ENCODE assay signal across 25 mouse cellular contexts in the genomic region with DNA sequence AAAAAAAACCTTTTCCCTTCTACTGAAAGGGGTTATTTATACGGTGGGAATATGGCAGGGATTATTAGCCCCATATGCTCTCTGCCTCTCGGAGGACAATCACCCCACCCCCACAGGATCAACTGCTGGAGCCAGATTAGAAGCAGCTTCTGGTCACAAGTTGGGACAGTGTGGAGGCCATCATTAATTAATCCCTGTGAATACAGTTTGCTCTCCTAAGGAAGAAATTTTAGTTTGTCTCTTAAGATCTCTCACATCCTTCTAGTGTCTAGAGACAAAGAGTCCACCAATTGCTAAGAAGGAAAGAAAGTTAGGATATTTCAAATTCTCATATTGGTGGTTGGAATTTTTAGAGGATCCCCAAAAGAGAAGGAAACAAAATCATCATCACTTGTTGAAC. TPM values are rescaled to one million over a fixed set of nuclear protein-coding genes. Genes with fewer than 3 reads are reported as not detected.
"Had no signal": no experiment of that assay in that cellular context is flagged by ENCODE, and none has a peak within 500 bp of the region (broad histone marks: within the 10 kb centered on the region; RNA-seq: fewer than 3 reads in every experiment).

A gene (minus strand): TSS at position 101 of the 400 bp plus-strand sequence.

- H3K4me1 ChIP-seq: neural tube, embryonic 12.5 days; neural tube, embryonic 13.5 days; neural tube, embryonic 15.5 days; stomach, embryonic 15.5 days had no signal

- H3K4me2 ChIP-seq: neural tube, embryonic 12.5 days; neural tube, embryonic 13.5 days; neural tube, embryonic 15.5 days; stomach, embryonic 15.5 days had no signal

- H3K4me3 ChIP-seq: neural tube, embryonic 12.5 days; neural tube, embryonic 13.5 days; neural tube, embryonic 15.5 days; stomach, embryonic 15.5 days had no signal

- H3K36me3 ChIP-seq: neural tube, embryonic 12.5 days; neural tube, embryonic 13.5 days; neural tube, embryonic 15.5 days; stomach, embryonic 15.5 days had no signal

- H3K9ac ChIP-seq: neural tube, embryonic 12.5 days; neural tube, embryonic 13.5 days; neural tube, embryonic 15.5 days; stomach, embryonic 15.5 days had no signal

- H3K27me3 ChIP-seq: neural tube, embryonic 12.5 days; neural tube, embryonic 13.5 days; neural tube, embryonic 15.5 days; stomach, embryonic 15.5 days had no signal

- DNase-seq: right cerebral cortex, adult 18-20 months; right cerebral cortex, postnatal 14 days; right cerebral cortex, postnatal 25 days; right cerebral cortex, postnatal 4 days; spleen, adult 18-20 months; thymus, adult 18-20 months; thymus, adult 2 months; thymus, postnatal 14 days; thymus, postnatal 25 days; thymus, postnatal 36 days; thymus, postnatal 4 days had no signal

- H3K27ac ChIP-seq: neural tube, embryonic 12.5 days; neural tube, embryonic 13.5 days; neural tube, embryonic 15.5 days; stomach, embryonic 15.5 days; stomach, postnatal 0 days had no signal

- H3K9me3 ChIP-seq: neural tube, embryonic 12.5 days; neural tube, embryonic 13.5 days; neural tube, embryonic 15.5 days; stomach, embryonic 15.5 days had no signal

RNA-seq across cellular contexts. Expression of the gene that starts here (rescaled TPM):
- polyA plus RNA-seq: neural tube, embryonic 11.5 days; neural tube, embryonic 12.5 days; neural tube, embryonic 13.5 days; neural tube, embryonic 14.5 days; neural tube, embryonic 15.5 days; small intestine, adult 2 months; spleen, adult 2 months; stomach, embryonic 14.5 days; stomach, embryonic 15.5 days; stomach, embryonic 16.5 days; stomach, postnatal 0 days; testis, adult 2 months; thymus, adult 2 months; thymus, postnatal 0 days; urinary bladder, adult 2 months had no signal
